Mouse (Mus musculus) mesoderm, embryonic 11.5 days (tissue): ENCODE data around the gene Fam168b.

Source experiments
- DNase-seq: peaks from one replicate; pipeline ENCODE4 v3.0.0-alpha.2; 2012; ENCODE audit warnings: low read depth, low spot score

Gene Fam168b

DNA sequence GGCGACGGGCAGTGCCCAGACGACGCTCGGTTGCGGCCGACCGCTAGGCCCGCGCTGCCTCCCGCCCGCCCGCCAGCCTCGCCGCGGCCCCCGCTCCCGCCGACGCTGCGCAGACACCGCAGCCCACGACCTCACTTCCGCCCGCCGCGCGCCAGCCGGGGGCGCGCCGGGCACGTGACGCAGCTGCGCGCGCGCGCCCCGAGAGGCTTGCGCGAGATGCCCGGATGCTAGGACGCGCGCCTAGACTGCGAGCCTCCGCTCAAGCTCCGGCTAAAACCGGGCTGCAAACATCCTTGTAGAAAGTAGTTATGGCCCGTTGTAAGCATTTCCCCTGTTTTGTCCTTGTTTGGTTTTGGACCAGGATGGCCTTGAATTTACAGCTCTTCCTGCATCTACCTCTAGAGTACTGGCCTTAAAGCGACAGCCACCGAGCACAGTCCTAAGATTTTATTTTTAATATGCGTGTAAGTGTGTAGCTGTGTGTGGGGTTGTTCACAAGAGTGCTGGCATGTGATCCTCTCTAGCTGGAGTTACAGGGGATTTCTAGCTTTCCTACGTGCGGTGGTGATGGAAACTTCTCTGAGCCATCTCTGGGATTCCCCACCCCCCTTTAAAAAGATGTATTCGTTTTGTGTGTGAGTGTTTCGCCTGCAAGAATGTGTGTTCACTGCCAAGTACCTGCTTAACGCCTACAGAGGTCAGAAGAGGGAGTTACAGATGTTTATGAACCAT, at the start of gene Fam168b:
TSS of gene Fam168b (minus strand) at position 179 of the 732 bp plus-strand sequence.
- DNase-seq: peak; percentile 93

DNA sequence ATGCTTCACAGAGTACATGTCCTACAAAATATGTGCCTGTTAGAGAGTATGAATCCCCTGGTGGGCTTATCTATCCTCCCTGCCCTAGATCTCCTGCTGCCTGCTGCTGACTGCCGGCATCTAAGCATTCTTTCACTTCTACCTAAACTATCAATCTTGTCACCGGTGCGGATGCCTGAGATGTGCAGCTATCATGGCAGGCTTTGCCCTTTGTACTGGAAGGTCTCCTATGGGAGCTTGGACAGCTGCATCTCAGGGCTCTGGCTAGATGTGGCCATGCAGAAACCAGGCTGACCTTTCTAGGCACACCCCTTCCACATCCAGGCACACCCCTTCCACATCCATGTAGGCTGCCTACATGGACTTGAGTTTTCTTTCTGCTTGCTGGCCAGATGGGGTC, 49.6 kb upstream of the Fam168b start:
- DNase-seq: no peak

DNA sequence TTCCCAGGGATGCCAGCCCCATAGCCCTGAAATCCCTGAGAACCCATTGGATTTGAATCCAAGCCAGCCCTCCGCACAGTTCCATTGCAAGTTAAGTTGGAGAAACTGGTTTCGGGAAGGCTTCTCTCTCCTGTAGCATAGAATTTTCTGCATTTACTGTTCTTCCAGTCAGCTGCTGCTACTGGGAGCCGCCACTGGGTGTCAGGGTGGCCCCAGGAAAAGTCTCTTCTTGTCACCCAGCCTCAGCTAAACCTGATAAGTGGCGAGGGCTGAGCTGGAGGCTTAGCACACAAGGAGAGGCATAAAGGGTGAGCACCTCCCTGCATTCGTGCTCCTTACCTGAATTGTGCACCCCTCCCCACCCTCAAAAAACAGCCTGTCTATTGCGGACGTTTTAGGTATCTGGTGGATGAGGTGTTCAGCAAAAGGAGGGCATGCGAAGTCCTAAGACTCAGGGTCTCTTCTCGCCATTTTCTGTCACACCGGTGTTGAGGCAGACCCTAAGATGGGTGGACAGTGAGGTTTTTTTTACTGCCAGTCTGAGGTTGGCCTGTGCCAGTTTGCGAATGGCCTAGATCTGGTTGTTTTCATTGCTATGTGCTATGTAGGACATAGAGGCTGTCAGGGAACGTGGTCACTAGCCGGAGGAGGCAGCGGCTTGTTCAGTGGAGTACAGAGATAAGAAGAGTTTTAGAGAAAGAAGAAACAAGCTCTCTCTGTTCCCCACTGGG, 48.9 kb upstream of the Fam168b start:
- DNase-seq: peak; percentile 46

DNA sequence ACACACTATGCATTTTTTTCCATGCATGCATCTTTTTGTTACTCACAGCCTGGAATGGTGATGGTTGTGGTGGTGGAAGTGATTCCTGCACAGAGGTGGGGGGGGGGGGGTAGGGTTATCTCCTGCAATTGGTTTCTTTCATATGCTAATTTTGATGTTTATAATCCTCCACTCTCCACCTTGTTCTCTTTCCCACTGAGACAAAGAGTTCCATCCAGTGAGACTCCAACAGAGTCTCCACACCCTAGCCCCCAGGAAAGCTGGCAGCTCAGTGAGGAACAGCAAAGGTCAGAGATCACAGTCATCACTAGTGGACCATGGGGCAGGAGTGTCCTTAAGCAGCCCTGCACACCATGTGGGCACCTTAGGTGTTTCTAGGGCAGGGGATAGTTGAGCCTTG, 40.9 kb upstream of the Fam168b start:
- no peak for DNase-seq

DNA sequence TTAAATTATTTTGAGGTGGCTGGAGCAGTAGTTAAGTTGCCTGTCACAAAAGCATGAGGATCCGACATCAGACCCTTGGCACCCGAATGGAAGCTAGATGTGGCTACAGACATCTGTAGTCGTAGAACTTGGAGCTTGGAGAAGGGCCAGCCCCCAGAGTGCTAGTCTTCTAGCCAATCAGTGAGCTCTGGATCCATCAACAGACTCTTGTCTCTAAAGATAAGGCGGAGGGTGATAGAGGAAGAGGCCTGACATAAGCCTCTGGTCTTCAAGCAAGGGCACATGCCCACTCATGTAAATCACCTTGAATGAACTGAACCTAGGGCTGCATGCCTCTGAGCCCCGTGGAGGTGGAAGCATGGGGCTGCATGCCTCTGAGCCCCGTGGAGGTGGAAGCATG, 36.7 kb upstream of the Fam168b start:
- DNase-seq: no peak

DNA sequence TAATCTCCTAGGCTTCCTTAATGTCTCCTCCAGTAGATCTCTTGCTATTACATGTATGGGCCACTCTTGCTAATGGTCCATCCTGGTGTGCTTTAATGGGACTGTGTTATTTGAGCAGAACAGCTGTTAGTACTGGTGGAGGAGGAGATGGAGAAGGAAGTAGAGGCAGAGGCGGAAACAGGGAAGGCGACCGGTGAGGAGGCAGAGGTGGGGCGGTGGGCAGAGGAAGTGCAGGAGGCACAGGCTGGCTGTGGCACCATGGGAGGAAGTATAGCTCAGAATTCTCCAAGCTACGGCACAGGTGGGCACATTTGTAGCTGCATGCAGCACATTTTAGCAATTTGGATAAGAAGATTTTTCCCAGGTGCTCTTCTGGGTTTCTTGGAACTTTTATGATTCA, 30.7 kb upstream of the Fam168b start:
- DNase-seq: no peak

DNA sequence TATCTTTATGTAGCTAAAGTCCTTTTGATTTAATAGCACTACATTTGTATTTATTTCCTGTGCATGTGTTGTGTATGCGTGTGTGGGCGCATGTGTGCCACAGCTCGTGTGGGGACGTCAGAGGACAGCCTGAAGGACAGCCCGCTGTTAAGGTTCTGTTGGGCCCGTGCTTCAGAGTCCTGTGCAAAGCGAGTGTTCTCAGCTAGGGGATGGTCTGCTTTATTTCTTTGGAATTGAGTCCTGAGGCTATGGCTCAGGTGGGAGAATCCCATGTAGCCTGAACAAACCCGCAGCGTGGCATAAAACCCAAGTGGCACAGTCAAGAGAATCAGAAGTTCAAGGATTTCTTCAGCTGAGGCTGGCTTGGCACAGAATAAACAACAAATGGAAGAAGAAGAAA, 28.3 kb upstream of the Fam168b start:
- no peak for DNase-seq

DNA sequence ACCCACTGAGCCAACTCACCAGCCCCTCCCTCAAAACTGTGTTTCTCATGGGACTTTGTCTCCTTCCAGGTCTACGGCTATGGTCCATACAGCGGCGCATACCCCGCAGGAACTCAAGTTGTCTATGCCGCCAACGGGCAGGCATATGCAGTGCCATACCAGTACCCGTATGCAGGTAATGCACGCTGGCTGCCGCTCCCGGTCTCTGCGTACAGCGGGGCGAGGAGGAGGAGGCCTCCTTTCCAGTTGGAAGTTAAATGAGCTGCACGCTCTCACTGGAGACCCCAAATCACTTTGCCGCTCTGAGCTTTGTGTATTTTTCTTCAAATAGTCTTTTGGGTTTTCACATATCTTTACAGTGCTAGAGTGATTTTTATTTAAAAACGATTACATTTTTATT, 26.4 kb upstream of the Fam168b start:
- no peak for DNase-seq

DNA sequence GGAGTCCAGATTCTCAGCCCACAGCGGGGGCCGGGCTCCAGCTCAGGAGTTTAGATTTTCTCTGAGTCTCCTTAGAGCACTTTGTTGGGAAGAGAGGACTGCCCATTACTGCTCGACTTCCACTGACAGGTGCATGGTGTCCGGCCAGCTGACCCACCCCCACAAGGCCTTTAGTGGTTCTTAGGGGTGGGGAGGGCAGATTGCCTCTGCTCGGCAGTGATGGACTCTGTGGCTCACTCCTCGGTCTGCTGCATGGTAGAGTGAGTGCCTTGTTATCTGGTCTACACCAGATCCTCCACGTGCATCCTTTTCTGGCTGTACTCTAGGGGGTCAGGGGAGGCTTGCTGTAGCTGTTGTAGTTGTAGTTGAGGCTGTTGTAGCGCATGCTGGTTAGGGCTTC, 25.5 kb upstream of the Fam168b start:
- DNase-seq: no peak

DNA sequence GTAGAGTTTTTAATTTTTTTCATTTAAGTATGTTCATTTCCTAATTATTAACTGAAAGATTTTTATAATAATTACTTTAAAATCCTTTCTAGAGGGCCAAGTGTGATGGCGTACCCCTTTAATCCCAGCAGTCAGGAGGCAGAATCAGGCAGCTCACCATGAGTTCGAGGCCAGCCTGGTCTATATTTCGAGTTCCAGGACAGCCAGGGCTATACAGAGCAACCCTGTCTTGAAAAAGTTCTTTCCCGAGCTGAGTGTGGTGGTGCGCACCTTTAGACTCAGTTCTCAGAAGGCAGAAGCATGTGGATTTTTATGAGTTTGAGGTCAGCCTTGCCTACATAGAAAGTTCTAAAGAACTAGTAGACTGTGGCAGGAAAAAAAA, 24.7 kb upstream of the Fam168b start:
- DNase-seq: no peak

DNA sequence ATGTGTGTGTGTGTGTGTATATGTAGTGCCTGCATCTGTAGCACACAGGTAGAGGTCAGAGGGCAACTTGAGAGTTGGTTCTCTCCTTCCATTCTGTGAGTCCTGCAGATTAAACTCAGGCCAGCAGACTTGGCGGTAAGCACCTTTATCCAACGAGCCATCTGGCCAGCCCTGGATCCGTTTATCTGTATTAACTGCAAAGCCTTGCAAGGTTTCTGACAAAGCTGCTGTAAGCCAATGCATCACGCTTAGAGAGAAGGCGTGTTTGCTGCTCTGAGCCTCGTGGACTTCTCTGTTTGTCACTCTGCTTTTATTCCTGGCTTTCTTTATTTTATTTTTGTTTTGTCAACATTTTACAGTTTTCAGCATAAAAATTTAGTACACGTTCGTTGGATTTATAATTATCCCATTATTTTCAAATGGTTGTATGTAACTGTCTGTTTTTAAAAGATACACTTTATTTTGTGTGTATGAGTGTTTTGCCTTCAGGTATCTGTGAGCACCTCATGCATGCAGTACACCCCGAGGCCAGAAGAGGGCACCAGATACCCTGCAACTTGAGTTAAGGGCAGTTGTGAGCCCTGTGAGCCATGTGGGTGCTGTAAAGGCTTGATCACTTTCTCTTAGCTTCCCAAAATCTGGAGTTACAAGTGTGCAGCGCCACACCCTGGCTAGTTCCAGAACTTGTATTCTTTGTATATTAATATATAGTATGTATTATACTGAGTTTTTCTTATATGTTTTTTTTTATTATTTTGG, 24.1 kb upstream of the Fam168b start:
- peak; percentile 89 for DNase-seq

DNA sequence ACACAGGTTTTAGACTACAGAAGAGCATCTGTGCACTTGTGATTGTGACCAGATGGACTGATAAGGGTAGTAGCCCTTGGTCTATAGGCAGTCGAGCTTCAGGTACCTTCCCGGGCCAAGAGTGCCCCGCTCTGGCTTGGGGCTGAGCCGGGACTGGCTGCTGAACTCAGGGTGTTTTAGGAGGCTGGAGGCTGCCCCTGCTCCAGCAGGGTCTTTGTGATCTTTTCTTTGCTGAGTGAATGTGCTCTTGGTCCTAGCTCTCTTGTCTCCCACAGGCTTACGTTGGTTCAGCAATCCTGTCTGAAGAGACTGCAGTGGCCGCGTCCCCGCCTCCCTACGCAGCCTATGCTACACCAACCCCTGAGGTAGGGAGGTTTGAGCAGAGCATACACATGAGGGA, 23.0 kb upstream of the Fam168b start:
- DNase-seq: no peak

DNA sequence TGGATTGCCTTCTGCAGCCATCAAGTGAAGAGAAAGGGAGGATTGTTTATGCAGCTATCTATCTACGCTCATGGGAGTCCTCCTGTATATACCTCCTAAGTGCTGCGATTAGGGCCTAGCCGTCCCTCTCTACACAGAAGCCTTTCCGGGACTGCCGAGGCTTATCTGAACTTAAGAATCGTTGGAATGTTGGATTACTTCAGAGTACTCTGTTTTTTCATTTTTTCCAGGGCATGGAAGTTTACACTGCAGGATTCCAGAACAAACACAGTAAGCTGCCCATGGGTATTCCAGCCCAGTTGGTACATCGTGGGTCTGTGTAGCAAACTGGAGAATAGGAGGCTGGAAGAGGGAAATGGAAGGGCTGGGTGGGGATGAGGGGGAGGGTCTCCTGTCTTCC, 21.4 kb upstream of the Fam168b start:
- no peak for DNase-seq

DNA sequence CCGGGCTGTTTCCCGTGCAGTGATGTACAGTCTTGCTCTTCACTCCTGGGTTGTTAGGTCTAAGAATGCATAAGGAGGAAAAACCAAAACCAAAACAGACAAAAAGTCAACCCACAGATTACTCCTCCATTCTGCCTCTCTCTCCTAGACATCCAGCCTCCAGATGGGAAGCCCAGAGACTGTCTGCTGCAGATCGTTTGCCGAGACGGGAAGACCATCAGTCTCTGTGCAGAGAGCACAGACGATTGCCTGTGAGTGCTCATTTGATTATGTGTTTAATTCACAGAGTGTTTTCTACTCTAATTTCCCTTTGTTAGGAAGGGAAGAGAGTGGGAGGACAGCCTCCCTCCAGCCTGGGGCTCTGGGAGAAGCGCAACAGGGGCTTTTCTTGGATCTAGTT, 20.5 kb upstream of the Fam168b start:
- DNase-seq: no peak

DNA sequence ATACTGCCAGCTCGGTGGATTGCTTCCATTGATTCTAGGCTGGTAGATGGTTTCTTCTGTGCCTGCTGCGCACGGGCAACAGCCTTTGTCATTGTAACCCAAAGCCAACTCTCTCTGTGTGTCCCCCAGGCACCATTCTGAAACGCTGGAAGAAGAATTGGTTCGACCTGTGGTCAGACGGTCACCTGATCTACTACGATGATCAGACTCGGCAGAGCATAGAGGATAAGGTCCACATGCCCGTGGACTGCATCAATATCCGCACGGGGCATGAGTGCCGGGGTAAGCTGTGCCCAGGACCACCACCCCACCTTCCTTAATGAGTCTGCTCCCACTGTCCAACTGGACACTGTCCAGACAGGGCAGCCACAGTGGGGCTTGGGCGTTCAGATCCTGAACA, 20.0 kb upstream of the Fam168b start:
- no peak for DNase-seq

DNA sequence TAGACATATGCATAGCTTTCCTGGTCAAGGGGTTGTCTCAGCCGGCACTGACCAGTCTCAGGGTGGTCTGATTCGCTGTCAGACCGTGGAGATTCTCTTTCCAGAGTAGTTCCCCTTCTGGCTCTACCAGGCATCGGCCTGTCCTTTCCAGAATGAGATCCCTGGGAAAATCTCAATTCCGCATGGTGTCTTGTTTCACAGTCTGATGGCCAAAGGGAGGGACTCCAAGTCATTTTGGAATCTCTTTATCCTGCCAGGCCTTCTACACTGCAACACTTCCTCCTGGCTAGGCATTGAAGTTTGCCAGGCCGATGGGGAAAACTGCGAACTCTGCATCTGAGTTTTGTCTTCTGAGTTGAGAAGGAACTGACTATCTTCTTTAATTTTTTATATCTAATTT, 17.3 kb upstream of the Fam168b start:
- no peak for DNase-seq

DNA sequence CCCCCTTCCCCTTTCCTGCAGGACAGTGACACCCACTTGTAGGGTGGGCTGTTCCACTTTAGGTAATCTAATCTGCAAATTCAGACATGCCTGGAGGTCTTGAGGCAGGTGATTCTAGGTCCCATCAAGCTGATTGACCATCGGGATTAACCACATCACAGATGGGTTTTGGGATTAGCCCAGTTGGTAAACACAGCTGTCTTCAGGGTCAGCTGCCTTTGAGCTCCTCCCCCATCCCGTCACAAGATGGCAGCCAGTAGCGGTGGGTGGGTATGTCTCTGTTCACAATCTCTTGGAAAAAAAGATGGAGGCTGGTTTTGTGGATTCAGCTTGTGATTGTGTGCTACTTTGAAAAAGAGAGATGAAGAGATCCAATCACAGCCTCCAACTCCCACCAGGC, 16.9 kb upstream of the Fam168b start:
- DNase-seq: no peak

DNA sequence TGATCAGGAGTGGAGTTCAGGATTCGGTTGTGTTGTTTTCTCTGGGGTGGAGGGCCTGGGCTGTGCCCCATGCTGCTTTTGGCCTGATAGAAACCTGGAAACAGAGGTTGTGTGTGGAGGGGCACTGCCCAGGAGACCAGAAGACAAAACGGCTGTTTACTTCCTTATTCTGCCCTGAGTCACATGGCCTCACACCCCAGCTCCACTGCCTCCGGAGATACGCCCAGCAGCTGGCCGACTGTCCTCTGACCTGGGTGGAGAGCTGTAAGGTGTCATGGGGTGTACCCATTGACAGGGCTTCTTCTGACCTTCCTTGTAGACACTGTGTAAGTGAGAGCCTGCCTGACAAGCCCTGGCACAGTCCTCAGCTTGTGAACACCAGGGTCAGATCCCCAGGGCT, 15.8 kb upstream of the Fam168b start:
- DNase-seq: no peak

DNA sequence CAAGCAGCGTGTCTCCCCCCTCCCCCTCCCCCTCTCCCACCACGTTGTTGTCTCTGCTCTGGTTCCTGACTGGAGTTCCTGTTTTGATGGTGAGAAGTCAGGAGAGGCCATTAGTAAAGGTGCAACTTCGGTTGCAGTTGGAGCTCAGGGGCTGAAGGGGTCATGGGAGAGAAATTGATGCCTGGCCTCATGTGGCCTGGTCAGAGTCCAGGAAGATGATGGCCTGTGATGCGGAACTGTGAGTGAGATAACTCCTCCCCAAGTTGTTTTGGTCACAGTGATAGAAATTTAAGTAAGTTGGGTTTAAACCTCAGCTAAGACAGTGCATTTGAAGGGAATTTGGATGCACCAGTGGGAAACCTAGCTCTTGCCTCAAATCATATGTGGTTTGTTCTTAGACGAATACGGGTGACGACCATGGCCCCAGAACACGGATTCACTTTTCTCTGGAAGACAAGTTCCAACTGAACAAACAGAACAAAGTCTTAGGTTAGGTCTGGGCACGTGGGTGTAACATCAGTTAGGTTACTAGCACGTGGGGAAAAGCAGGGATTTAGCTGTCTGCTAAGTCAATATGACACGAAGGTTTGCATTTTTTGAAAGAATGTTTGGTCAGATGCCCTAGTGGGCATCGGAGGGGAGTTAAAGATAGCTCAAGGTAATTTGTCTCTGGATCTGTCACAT, 12.3 kb upstream of the Fam168b start:
- no peak for DNase-seq

DNA sequence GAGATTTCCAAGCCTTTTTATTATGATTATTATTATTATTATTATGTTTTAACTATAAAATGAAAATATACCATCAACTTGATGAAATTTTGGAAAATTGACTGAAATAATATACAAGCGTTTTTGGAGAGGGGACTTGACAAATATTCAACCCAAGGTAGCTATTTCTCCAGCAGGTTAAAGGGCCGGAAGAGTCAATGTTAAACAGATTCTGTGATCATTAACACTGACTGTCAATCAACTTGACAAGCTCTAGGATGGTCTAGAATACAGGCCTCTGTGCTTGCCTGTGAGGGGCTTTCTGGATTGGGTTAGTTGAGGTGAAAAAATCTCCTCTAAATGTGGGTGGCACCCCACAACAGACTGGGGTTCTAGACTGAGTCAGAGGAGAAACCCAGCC, 10.9 kb upstream of the Fam168b start:
- DNase-seq: no peak

DNA sequence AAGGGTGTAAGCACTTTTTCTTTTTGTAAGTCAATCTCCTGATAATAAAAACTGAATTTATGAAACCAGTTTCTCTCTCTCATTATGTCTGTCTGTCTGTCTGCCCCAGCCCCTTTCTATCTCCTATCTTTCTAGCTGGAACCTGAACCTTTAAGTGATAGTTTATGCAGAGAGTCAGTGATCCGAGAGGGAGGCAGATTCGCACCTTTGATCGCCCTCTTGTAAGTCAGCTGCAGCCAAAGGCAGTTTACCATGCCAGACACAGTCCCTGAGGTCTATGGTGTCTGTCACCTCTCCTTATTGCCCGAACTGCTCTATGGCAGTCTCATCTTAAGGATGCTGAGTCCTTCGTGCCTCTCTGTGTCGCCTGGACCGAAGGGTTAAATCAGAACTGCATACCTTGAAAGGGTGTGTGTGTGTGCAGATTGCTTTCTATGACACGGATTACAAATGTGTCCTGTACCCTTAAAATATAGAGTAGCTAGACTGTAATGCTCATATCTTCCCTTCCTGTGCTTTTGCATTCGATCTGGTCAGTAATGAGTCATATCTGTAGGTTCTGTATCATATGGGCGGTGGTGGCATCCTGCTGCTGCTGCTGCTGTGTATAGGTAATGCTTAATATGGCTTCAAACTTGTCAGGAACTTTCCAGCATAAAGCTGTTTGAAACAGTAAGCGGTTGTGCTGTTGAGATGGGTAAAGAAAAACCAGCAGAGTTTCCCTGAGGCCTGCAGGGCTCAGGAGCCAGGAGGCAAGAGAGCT, 9.4 kb upstream of the Fam168b start:
- DNase-seq: no peak
